Mouse (Mus musculus): ENCODE measurements around the gene Mdp1.

The Mdp1 gene

GRCm38 (mm10) chr14:55659960-55660573 lies at the start of gene Mdp1:
Gene Mdp1, minus strand, starts transcription at chr14:55660508.
- peak; percentile 94 for DNase-seq

GRCm38 (mm10) chr14:55709509-55709908 lies 49.2 kb upstream of the Mdp1 start:
- DNase-seq: no peak

- DNase-seq: no peak
These were observed 47.1 kb upstream of the Mdp1 start for GRCm38 (mm10) chr14:55707397-55707796.

GRCm38 (mm10) chr14:55706051-55706600 lies 45.8 kb upstream of the Mdp1 start:
- DNase-seq: no peak

GRCm38 (mm10) chr14:55702761-55703160 lies 42.5 kb upstream of the Mdp1 start:
- no peak for DNase-seq

GRCm38 (mm10) chr14:55701131-55701530 lies 40.8 kb upstream of the Mdp1 start:
- no peak for DNase-seq

GRCm38 (mm10) chr14:55697226-55697625 lies 36.9 kb upstream of the Mdp1 start:
- no peak for DNase-seq

GRCm38 (mm10) chr14:55689433-55689832 lies 29.1 kb upstream of the Mdp1 start:
- DNase-seq: no peak

- DNase-seq: no peak
These were observed 21.8 kb upstream of the Mdp1 start for GRCm38 (mm10) chr14:55682118-55682493.

- peak; percentile 97 for DNase-seq
These were observed 21.1 kb upstream of the Mdp1 start, which contains the start of gene Tinf2 for GRCm38 (mm10) chr14:55681160-55682117. Gene Tinf2, minus strand, starts transcription at chr14:55681820.

- DNase-seq: no peak
These were observed 17.3 kb upstream of the Mdp1 start for GRCm38 (mm10) chr14:55677615-55678014.

GRCm38 (mm10) chr14:55672741-55673060 lies 12.4 kb upstream of the Mdp1 start:
- no peak for DNase-seq

GRCm38 (mm10) chr14:55671833-55672740 lies 11.8 kb upstream of the Mdp1 start, which contains the start of the genes Gmpr2 and Nedd8:
Gene Gmpr2, plus strand, starts transcription at chr14:55671941.
Gene Nedd8, minus strand, starts transcription at chr14:55672124.
- peak; percentile 98 for DNase-seq

GRCm38 (mm10) chr14:55671486-55671832 lies 11.2 kb upstream of the Mdp1 start:
- DNase-seq: no peak

- DNase-seq: no peak
These were observed 328 bp upstream of the Mdp1 start for GRCm38 (mm10) chr14:55660636-55661035.

- no peak for DNase-seq
These were observed 2.3 kb downstream of the Mdp1 start for GRCm38 (mm10) chr14:55658011-55658410.

GRCm38 (mm10) chr14:55656935-55657334 lies 3.4 kb downstream of the Mdp1 start:
- no peak for DNase-seq

- DNase-seq: no peak
These were observed 8.8 kb downstream of the Mdp1 start for GRCm38 (mm10) chr14:55651528-55651927.

GRCm38 (mm10) chr14:55649884-55650283 lies 10.4 kb downstream of the Mdp1 start, which contains the start of gene Tssk4:
Gene Tssk4, plus strand, starts transcription at chr14:55650184.
- no peak for DNase-seq

- no peak for DNase-seq
These were observed 15.9 kb downstream of the Mdp1 start for GRCm38 (mm10) chr14:55644261-55644888.

- DNase-seq: peak; percentile 91
These were observed 17.0 kb downstream of the Mdp1 start, which contains the start of gene Tm9sf1 for GRCm38 (mm10) chr14:55643060-55643907. Gene Tm9sf1, minus strand, starts transcription at chr14:55643806.

Data from retina, postnatal 1 day (tissue).